ENCODE assay signal across 8 mouse cellular contexts in the genomic region with DNA sequence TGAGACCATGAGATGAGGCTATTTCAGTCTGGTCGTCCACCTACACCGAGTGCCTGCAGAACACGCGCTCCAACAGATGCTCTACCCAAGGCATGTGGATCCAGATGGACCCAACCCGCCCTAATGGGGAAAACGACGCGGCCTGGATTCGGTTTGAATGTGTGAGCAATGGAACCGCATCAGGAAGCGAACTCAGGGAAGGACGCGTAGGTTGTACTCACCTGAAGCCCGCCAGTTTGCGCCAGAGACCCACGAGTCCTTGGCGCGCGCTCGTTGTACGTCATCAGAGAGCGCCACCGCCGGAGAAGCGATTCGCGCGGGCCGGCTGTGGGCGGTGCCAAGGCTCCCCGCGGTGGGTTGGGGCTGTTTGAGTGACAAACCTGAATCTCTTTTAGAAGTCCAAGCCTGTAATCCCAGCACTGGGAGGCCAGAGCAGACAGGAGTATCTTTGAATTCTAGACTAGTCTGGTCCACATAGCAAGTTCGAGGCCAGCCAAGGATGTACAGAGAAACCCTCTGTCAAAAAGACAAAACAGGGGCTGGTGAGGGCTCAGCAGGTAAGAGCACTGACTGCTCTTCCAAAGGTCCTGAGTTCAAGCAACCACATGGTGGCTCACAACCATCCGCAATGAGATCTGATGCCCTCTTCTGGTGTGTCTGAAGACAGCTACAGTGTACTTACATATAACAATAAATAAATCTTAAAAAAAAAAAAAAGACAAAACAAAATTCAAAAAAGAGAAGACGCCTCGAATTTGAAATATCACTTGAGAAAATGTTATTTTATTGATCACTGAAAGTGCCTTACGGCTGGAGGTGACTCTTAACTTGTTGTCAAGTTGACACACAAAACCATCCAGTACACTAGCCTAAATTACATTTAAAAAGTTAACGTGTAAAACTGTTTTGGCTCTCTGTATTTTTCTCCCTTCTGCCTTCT. TPM values are rescaled to one million over a fixed set of nuclear protein-coding genes. Genes with fewer than 3 reads are reported as not detected.
A peak's percentile ranks its signal among the peaks of the same experiment; 100 is the strongest.
DNase-seq lines count a peak whose midpoint lies in the region; ATAC-seq lines count a peak whose summit lies in the region.

TSS of gene Pfas (minus strand) at position 279 of the 940 bp plus-strand sequence.

- WGBS in forebrain, embryonic 11.5 days, result 10% methylated on average over 38 of the region's 38 CpGs
- WGBS in heart, embryonic 16.5 days, result 9% methylated on average over 38 of the region's 38 CpGs
- 8% methylated on average over 38 of the region's 38 CpGs for WGBS in liver, embryonic 15.5 days (ENCODE audit: insufficient replicate concordance)
- 10% methylated on average over 38 of the region's 38 CpGs for WGBS in neural tube, embryonic 12.5 days

- peaks cover 5% of the 10 kb centered on the region; the same call in 1 of the 2 replicates for H3K4me1 ChIP-seq in forebrain, embryonic 11.5 days (replicated peaks; ENCODE audit: control insufficient read depth, insufficient read depth, low read length)
- H3K4me1 ChIP-seq in heart, embryonic 16.5 days (ENCODE audit: control insufficient read depth, insufficient read depth, low read length), result peaks cover 5% of the 10 kb centered on the region
- peaks cover 72% of the 10 kb centered on the region for H3K4me1 ChIP-seq in liver, embryonic 15.5 days (replicated peaks)
- H3K4me1 ChIP-seq in neural tube, embryonic 12.5 days, result peaks cover 15% of the 10 kb centered on the region

- H3K36me3 ChIP-seq in forebrain, embryonic 11.5 days (ENCODE audit: control insufficient read depth, insufficient read depth, low read length), result no peaks in the 10 kb centered on the region
- no peaks in the 10 kb centered on the region for H3K36me3 ChIP-seq in heart, embryonic 16.5 days (ENCODE audit: control insufficient read depth, insufficient read depth)
- H3K36me3 ChIP-seq in liver, embryonic 15.5 days (replicated peaks), result peaks cover 3% of the 10 kb centered on the region; the same call in 1 of the 2 replicates
- H3K36me3 ChIP-seq in neural tube, embryonic 12.5 days, result peaks cover 1% of the 10 kb centered on the region

- H3K9ac ChIP-seq in forebrain, embryonic 11.5 days (ENCODE audit: low read length), result peak within 1 kb of the TSS; percentile 79
- peak within 1 kb of the TSS; percentile 77 for H3K9ac ChIP-seq in heart, embryonic 16.5 days (ENCODE audit: low read length)
- peak within 1 kb of the TSS; percentile 68 for H3K9ac ChIP-seq in liver, embryonic 15.5 days
- peak within 1 kb of the TSS; percentile 46 for H3K9ac ChIP-seq in neural tube, embryonic 12.5 days

- peak; percentile 87 to 92 for DNase-seq in CD8-positive naive resting alpha-beta T cell, adult 2 months (ENCODE audit: low read depth in 2 of 2, low spot score in 2 of 2)
- peak; percentile 91 for DNase-seq in c-Kit-positive CD71-negative TER-119-negative erythroid progenitor cells, embryonic 14.5 days (ENCODE audit: low read depth)
- DNase-seq in forebrain, embryonic 11.5 days (ENCODE audit: low spot score), result peak; percentile 98
- DNase-seq in kidney, postnatal 36 days, result peak; percentile 86 to 96
- DNase-seq in telencephalon, adult 2 months (ENCODE audit: low read depth, low spot score), result peak; percentile 77

- H3K9me3 ChIP-seq in forebrain, embryonic 11.5 days (ENCODE audit: control insufficient read depth, low read length), result no peaks in the 10 kb centered on the region
- H3K9me3 ChIP-seq in heart, embryonic 16.5 days (replicated peaks; ENCODE audit: control insufficient read depth, low read length), result no peaks in the 10 kb centered on the region
- no peaks in the 10 kb centered on the region for H3K9me3 ChIP-seq in liver, embryonic 15.5 days (replicated peaks)
- H3K9me3 ChIP-seq in neural tube, embryonic 12.5 days, result no peaks in the 10 kb centered on the region

- H3K27me3 ChIP-seq in forebrain, embryonic 11.5 days (ENCODE audit: control insufficient read depth, insufficient read depth, low read length), result no peaks in the 10 kb centered on the region
- no peaks in the 10 kb centered on the region for H3K27me3 ChIP-seq in heart, embryonic 16.5 days (ENCODE audit: control insufficient read depth, insufficient read depth, low read length)
- no peaks in the 10 kb centered on the region for H3K27me3 ChIP-seq in liver, embryonic 15.5 days
- H3K27me3 ChIP-seq in neural tube, embryonic 12.5 days (replicated peaks), result no peaks in the 10 kb centered on the region

- no peak within 1 kb of the TSS for H3K27ac ChIP-seq in forebrain, embryonic 11.5 days (ENCODE audit: low read depth, low read length)
- H3K27ac ChIP-seq in heart, embryonic 16.5 days (ENCODE audit: low read length), result peak within 1 kb of the TSS; percentile 67
- H3K27ac ChIP-seq in liver, embryonic 15.5 days (replicated peaks), result peak within 1 kb of the TSS; percentile 91
- H3K27ac ChIP-seq in neural tube, embryonic 12.5 days, result no peak within 1 kb of the TSS

- peak within 1 kb of the TSS; percentile 58 for H3K4me2 ChIP-seq in forebrain, embryonic 11.5 days (ENCODE audit: low read depth, low read length, severe bottlenecking)
- peak within 1 kb of the TSS; percentile 78 for H3K4me2 ChIP-seq in heart, embryonic 16.5 days (ENCODE audit: low read depth, low read length)
- H3K4me2 ChIP-seq in liver, embryonic 15.5 days, result peak within 1 kb of the TSS; percentile 79
- peak within 1 kb of the TSS; percentile 55 for H3K4me2 ChIP-seq in neural tube, embryonic 12.5 days (replicated peaks)

- H3K4me3 ChIP-seq in forebrain, embryonic 11.5 days (ENCODE audit: low read depth, low read length), result peak within 1 kb of the TSS; percentile 66
- peak within 1 kb of the TSS; percentile 84 for H3K4me3 ChIP-seq in heart, embryonic 16.5 days (ENCODE audit: low read length)
- H3K4me3 ChIP-seq in liver, embryonic 15.5 days (replicated peaks), result peak within 1 kb of the TSS; percentile 70
- H3K4me3 ChIP-seq in neural tube, embryonic 12.5 days, result peak within 1 kb of the TSS; percentile 56

- peak; percentile 80 for ATAC-seq in forebrain, embryonic 11.5 days (replicated peaks; ENCODE audit: low FRiP score)
- ATAC-seq in heart, embryonic 16.5 days (replicated peaks; ENCODE audit: extremely low read depth, insufficient read depth, low FRiP score), result peak; percentile 70
- peak; percentile 67 for ATAC-seq in liver, embryonic 15.5 days (ENCODE audit: insufficient read depth)
- peak; percentile 70 for ATAC-seq in neural tube, embryonic 12.5 days (ENCODE audit: low FRiP score, low read depth)

RNA-seq across cellular contexts. Expression of gene Pfas, which starts in this region (rescaled TPM):
- 48.2 and 55.8 TPM in 2 replicates for polyA plus RNA-seq in forebrain, embryonic 11.5 days (2014; fragmentation: Nextera tagmentation; extraction: Ambion mirVana)
- 16.7 and 19.2 TPM in 2 replicates for polyA plus RNA-seq in heart, embryonic 16.5 days (2015; fragmentation: Nextera tagmentation; extraction: Ambion mirVana)
- polyA plus RNA-seq in liver, embryonic 15.5 days (2015; fragmentation: Nextera tagmentation; extraction: Ambion mirVana), result 17.0 and 18.5 TPM in 2 replicates
- polyA plus RNA-seq in neural tube, embryonic 12.5 days (2016; fragmentation: Nextera tagmentation; extraction: Ambion mirVana), result 26.3 and 30.9 TPM in 2 replicates

Comparison
In these comparisons a context has a peak if more than half of its experiments do, and no peak if none do; other contexts are left out.
1. H3K27ac ChIP-seq: peak in heart, embryonic 16.5 days (single experiment) and liver, embryonic 15.5 days (single experiment); none in forebrain, embryonic 11.5 days (single experiment) and neural tube, embryonic 12.5 days (single experiment).
2. Peak in every context shown above with its lines, with median percentiles within 50 percentile points of each other: DNase-seq, ATAC-seq, H3K4me2 ChIP-seq, H3K4me3 ChIP-seq and H3K9ac ChIP-seq.